Mouse (Mus musculus) erythroblast, embryonic 14.5 days (primary cell): Measurements from ENCODE around the gene Lrrc34. TPM values are rescaled to one million over a fixed set of nuclear protein-coding genes. Genes with fewer than 3 reads are reported as not detected.

Source experiments
- H3K27me3 ChIP-seq: 2 replicates; pipeline ENCODE4 v1.6.1; 2012; ENCODE audit warnings: inconsistent platforms; ENCODE audit not compliant: control insufficient read depth
- H3K36me3 ChIP-seq: 2 replicates; pipeline ENCODE4 v1.6.1; 2012; ENCODE audit warnings: mild to moderate bottlenecking, inconsistent platforms; ENCODE audit not compliant: control insufficient read depth
- H3K4me1 ChIP-seq: 2 replicates; pipeline ENCODE4 v1.6.1; 2012; ENCODE audit warnings: inconsistent platforms; ENCODE audit not compliant: control insufficient read depth
- H3K4me3 ChIP-seq: replicated peaks from 2 replicates; pipeline ENCODE3; 2012; ENCODE audit warnings: moderate library complexity, mild to moderate bottlenecking, inconsistent platforms
- H3K9me3 ChIP-seq: 2 replicates; pipeline ENCODE4 v1.6.1; 2012; ENCODE audit warnings: low read length, inconsistent platforms, mixed read lengths; ENCODE audit not compliant: control insufficient read depth
- GATA1 ChIP-seq: IDR thresholded peaks from 2 replicates; pipeline ENCODE4 v1.6.1; 2012; ENCODE audit warnings: low read length, inconsistent platforms, mixed read lengths
- TAL1 ChIP-seq: IDR thresholded peaks from 3 replicates; pipeline ENCODE4 v1.6.1; 2012; ENCODE audit warnings: low read length, inconsistent platforms, mixed read lengths
- polyA plus RNA-seq: library from polyadenylated mRNA; stranded (reverse); fragments of >175 nt; gene quantifications from 2 replicates; pipeline ENCODE4 v1.2.3, GENCODE M21; 2012

Gene Lrrc34
- not detected in 2 replicates for polyA plus RNA-seq

- TF ChIP-seq TAL1, result no peak
- TF ChIP-seq GATA1, result no peak
- no peaks in the 10 kb centered on the region for H3K36me3 ChIP-seq
- H3K27me3 ChIP-seq, result peaks cover 53% of the 10 kb centered on the region
- no peaks in the 10 kb centered on the region for H3K4me1 ChIP-seq
- no peak within 1 kb of the TSS for H3K4me3 ChIP-seq
- H3K9me3 ChIP-seq, result no peaks in the 10 kb centered on the region; the same call in 1 of the 2 replicates
These were observed at the start of gene Lrrc34 for GRCm38 (mm10) chr3:30647440-30648090. Gene Lrrc34 (minus strand): TSS chr3:30647869.

- Histone ChIP-seq H3K27me3 (no peaks in the 10 kb centered on the region), H3K36me3 (no peaks in the 10 kb centered on the region), H3K9me3 (no peaks in the 10 kb centered on the region), H3K4me1 (no peaks in the 10 kb centered on the region), H3K4me3 (no peak overlapping the region)
- no peak for TF ChIP-seq TAL1
- no peak for TF ChIP-seq GATA1
These were observed 48.7 kb upstream of the Lrrc34 start for GRCm38 (mm10) chr3:30696346-30696745.

- Histone ChIP-seq H3K9me3 (no peaks in the 10 kb centered on the region), H3K4me3 (no peak overlapping the region), H3K27me3 (no peaks in the 10 kb centered on the region), H3K36me3 (no peaks in the 10 kb centered on the region), H3K4me1 (no peaks in the 10 kb centered on the region)
- TF ChIP-seq GATA1 (no peak), TAL1 (no peak)
These were observed 48.0 kb upstream of the Lrrc34 start for GRCm38 (mm10) chr3:30695661-30696060.

GRCm38 (mm10) chr3:30690976-30691375 lies 43.3 kb upstream of the Lrrc34 start:
- no peaks in the 10 kb centered on the region for H3K36me3 ChIP-seq
- no peaks in the 10 kb centered on the region for H3K4me1 ChIP-seq
- H3K4me3 ChIP-seq, result no peak overlapping the region
- TF ChIP-seq GATA1 (no peak), TAL1 (no peak)
- H3K9me3 ChIP-seq, result no peaks in the 10 kb centered on the region
- H3K27me3 ChIP-seq, result no peaks in the 10 kb centered on the region

- Histone ChIP-seq H3K4me1 (no peaks in the 10 kb centered on the region), H3K9me3 (no peaks in the 10 kb centered on the region), H3K4me3 (no peak overlapping the region), H3K36me3 (no peaks in the 10 kb centered on the region), H3K27me3 (no peaks in the 10 kb centered on the region)
- TF ChIP-seq TAL1 (no peak), GATA1 (no peak)
These were observed 39.5 kb upstream of the Lrrc34 start for GRCm38 (mm10) chr3:30687216-30687615.

GRCm38 (mm10) chr3:30683190-30683589 lies 35.5 kb upstream of the Lrrc34 start:
- H3K4me1 ChIP-seq, result no peaks in the 10 kb centered on the region
- H3K9me3 ChIP-seq, result no peaks in the 10 kb centered on the region
- no peaks in the 10 kb centered on the region for H3K27me3 ChIP-seq
- H3K4me3 ChIP-seq, result no peak overlapping the region
- no peaks in the 10 kb centered on the region for H3K36me3 ChIP-seq
- TF ChIP-seq GATA1 (no peak), TAL1 (no peak)

- H3K36me3 ChIP-seq, result no peaks in the 10 kb centered on the region
- H3K4me3 ChIP-seq, result no peak overlapping the region
- no peaks in the 10 kb centered on the region for H3K4me1 ChIP-seq
- no peaks in the 10 kb centered on the region for H3K9me3 ChIP-seq
- H3K27me3 ChIP-seq, result no peaks in the 10 kb centered on the region
- TF ChIP-seq TAL1, result no peak
- no peak for TF ChIP-seq GATA1
These were observed 10.8 kb upstream of the Lrrc34 start for GRCm38 (mm10) chr3:30658486-30658885.

GRCm38 (mm10) chr3:30655937-30656336 lies 8.3 kb upstream of the Lrrc34 start:
- no peak for TF ChIP-seq GATA1
- TF ChIP-seq TAL1, result no peak
- Histone ChIP-seq H3K9me3 (no peaks in the 10 kb centered on the region), H3K4me3 (no peak overlapping the region), H3K36me3 (no peaks in the 10 kb centered on the region), H3K27me3 (peaks cover 13% of the 10 kb centered on the region), H3K4me1 (no peaks in the 10 kb centered on the region)

- H3K9me3 ChIP-seq, result no peaks in the 10 kb centered on the region; the same call in 1 of the 2 replicates
- H3K4me1 ChIP-seq, result no peaks in the 10 kb centered on the region
- no peak overlapping the region for H3K4me3 ChIP-seq
- no peaks in the 10 kb centered on the region for H3K36me3 ChIP-seq
- TF ChIP-seq TAL1 (no peak), GATA1 (no peak)
- peaks cover 53% of the 10 kb centered on the region for H3K27me3 ChIP-seq
These were observed 2.6 kb upstream of the Lrrc34 start for GRCm38 (mm10) chr3:30650062-30650841.
